Mouse (Mus musculus) heart, postnatal 0 days (tissue): ENCODE measurements around the gene Cfap299. TPM values are rescaled to one million over a fixed set of nuclear protein-coding genes. Genes with fewer than 3 reads are reported as not detected.

Experiments
- ATAC-seq: fragments of 200-750 bp; cut with Nextera tagmentation; 2 replicates; pipeline ENCODE4 v1.8.0; 2017; ENCODE audit warnings: low read depth, moderate number of reproducible peaks, moderate library complexity; ENCODE audit not compliant: insufficient read depth
- DNase-seq: peaks from one replicate; pipeline ENCODE4 v3.0.0-alpha.2; 2016; ENCODE audit warnings: low spot score
- H3K27ac ChIP-seq: fragments of 300-500 bp; sonication (generic); 2 replicates; pipeline ENCODE4 v1.5.1; 2014; ENCODE audit warnings: low read depth, mild to moderate bottlenecking
- H3K27me3 ChIP-seq: fragments of 300-500 bp; sonication (generic); 2 replicates; pipeline ENCODE4 v1.6.1; 2014; ENCODE audit warnings: low read length, mixed read lengths; ENCODE audit not compliant: control insufficient read depth, insufficient read depth
- H3K36me3 ChIP-seq: fragments of 300-500 bp; sonication (generic); replicated peaks from 2 replicates; pipeline ENCODE4 v1.6.1; 2014; ENCODE audit warnings: low read length, mixed read lengths; ENCODE audit not compliant: control insufficient read depth, insufficient read depth
- H3K4me1 ChIP-seq: fragments of 300-500 bp; sonication (generic); 2 replicates; pipeline ENCODE4 v1.6.1; 2014; ENCODE audit warnings: antibody characterized with exemption; ENCODE audit not compliant: control insufficient read depth, insufficient read depth
- H3K4me2 ChIP-seq: fragments of 300-500 bp; sonication (generic); 2 replicates; pipeline ENCODE4 v1.6.1; 2014; ENCODE audit warnings: low read depth, mild to moderate bottlenecking, low read length, moderate library complexity
- H3K4me3 ChIP-seq: fragments of 300-500 bp; sonication (generic); 2 replicates; pipeline ENCODE4 v1.5.1; 2014; ENCODE audit warnings: low read depth, low read length
- H3K9ac ChIP-seq: fragments of 300-500 bp; sonication (generic); replicated peaks from 2 replicates; pipeline ENCODE4 v1.6.1; 2014; ENCODE audit warnings: low read depth, low read length, mixed read lengths
- H3K9me3 ChIP-seq: fragments of 300-500 bp; sonication (generic); replicated peaks from 2 replicates; pipeline ENCODE4 v1.6.1; 2016; ENCODE audit warnings: low read length; ENCODE audit not compliant: control insufficient read depth
- CTCF ChIP-seq: IDR thresholded peaks from 2 replicates; pipeline ENCODE4 v1.5.1; 2016; ENCODE audit warnings: antibody characterized with exemption, control low read depth, low read depth
- EP300 ChIP-seq: IDR thresholded peaks from 2 replicates; pipeline ENCODE4 v1.6.1; 2016; ENCODE audit warnings: antibody characterized with exemption, low read depth
- WGBS: fragments of 180-500 bp; shearing (Covaris S2); extraction: QIAGEN DNeasy Blood & Tissue Kit; methylation state at CpG from one replicate; pipeline ENCODE4 v1.1.7; 2014; 5-methylcytosine and 5-hydroxymethylcytosine counted together
- polyA plus RNA-seq: library from polyadenylated mRNA; unstranded; fragments of >200 nt; fragmentation: Nextera tagmentation; extraction: Ambion mirVana; gene quantifications from 2 replicates; pipeline ENCODE4 v1.2.1, GENCODE M21; 2015
- total RNA-seq: library from RNA; depleted of rRNA; stranded (reverse); fragments of >200 nt; gene quantifications from 2 replicates; pipeline ENCODE4 v1.2.3, GENCODE M21; 2014; ENCODE audit warnings: low replicate concordance; rRNA removed

The Cfap299 gene
- total RNA-seq (0.50 TPM in 1 of 2 replicates, not detected in the other), polyA plus RNA-seq (0.20 and 0.38 TPM in 2 replicates)

DNA sequence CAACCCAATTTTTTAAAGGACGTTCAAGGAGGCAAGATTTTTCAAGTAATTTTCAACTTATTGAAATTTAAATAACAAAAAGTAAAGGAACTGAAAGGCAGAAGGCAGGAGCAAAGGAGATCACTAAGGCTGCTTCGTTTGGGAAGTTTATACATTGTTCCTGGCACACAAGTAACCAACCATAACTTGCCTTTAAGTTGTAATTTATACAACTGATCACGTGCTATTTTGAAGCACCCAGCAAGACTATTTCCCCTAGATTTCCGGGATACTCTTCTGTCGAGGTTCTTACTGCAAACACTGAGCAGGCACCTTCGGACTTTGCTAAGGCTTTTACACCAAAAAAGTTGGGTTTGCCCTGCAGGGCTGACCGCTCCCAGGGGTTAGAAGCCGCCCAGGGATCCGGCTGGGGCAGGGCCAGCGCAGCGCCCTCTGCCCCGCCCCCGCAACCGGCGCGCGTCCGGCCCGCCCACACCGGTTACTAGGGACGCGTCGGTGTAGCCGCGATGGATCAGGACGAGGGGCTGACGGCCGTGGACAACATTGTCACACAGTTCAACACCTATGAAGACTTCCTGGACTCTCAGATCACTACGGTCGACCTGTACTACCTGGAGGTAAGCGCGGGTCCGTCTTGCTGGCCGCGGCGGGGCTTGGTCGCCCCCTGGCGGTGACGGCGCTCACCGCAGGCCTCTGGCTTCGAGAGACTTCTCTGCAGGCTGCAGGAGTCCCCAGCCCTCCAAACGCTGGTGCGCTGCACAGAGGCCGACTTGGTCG lies at the start of gene Cfap299:
Gene Cfap299, plus strand, starts transcription at position 457 of the 777 bp plus-strand sequence.
- Histone ChIP-seq H3K27me3 (0 out of 2 replicates have a peak, but pooled peaks cover 11% of the 10 kb centered on the region), H3K36me3 (no peaks in the 10 kb centered on the region), H3K27ac (no peak within 1 kb of the TSS), H3K4me3 (peak within 1 kb of the TSS; percentile 56), H3K9ac (no peak within 1 kb of the TSS), H3K4me1 (no peaks in the 10 kb centered on the region), H3K4me2 (peak within 1 kb of the TSS; percentile 72), H3K9me3 (no peaks in the 10 kb centered on the region)
- WGBS = 1% methylated on average over 46 of the region's 46 CpGs
- ATAC-seq (peak; percentile 93), DNase-seq (peak; percentile 47)
- TF ChIP-seq CTCF = peak; percentile 89
- TF ChIP-seq EP300 = no peak

DNA sequence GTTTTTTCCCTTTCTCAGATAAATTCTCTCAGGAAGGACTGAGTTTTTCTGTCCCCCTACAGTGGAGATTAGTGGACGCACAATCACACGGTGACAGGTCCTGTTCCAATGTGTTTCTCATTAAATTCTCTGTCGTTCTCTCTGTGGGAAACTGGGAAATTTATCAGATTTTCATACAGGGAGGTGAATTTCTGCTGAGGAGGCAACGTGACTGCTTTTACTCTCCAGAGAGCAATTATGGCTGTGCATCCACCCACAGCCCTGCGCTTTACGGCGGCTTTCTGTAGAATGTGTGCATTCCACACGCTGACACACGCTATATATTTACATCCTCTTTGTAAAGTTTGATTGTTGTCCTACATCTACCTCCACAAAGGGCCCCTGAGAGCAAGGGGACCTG lies 47.1 kb upstream of the Cfap299 start:
- WGBS = 55% methylated on average over 9 of the region's 9 CpGs
- Histone ChIP-seq H3K9me3 (no peaks in the 10 kb centered on the region), H3K9ac (no peak overlapping the region), H3K4me2 (no peak overlapping the region), H3K4me3 (no peak overlapping the region), H3K27me3 (0 out of 2 replicates have a peak, but pooled peaks cover 3% of the 10 kb centered on the region), H3K27ac (no peak overlapping the region), H3K4me1 (no peaks in the 10 kb centered on the region), H3K36me3 (no peaks in the 10 kb centered on the region)
- no peak for ATAC-seq
- TF ChIP-seq EP300 (no peak), CTCF (no peak)
- no peak for DNase-seq

DNA sequence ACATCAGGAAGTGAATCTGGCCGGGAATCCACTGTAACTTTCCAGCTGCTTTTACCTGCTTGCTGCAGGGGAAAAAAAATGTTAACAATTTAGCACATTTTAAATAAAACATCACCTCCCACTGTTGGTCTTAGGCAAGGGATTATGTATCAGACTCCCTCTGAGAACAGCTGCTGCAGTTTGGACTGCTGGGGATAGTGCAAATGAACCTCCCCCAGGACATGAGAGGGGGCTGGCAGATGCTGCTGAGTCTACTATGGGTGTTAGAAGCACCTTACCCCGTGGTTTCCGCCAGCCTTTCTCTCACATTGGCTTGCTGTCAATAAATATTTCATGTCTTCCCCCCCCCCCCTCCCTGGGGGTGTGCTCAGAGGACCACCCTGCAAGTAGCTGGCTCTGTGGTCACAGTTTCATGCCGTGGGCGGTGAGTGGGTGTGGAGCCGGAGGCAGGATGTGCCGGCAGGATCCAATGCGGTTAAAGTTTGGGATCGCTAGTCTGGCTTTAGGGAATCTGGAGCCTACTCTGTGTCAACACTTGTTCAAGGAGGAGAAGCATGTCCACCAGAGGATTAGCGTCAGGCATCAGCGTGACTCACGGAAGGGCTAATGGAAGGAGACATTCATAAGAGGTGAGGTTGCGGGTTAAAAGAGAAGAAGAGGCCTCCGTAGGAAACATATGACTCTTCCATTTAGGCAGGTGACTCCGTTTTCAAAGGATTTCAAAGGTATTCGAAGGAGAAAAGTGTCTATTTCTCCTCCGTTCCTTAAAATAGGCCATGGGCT lies 45.2 kb upstream of the Cfap299 start:
- H3K4me2 ChIP-seq = 0 out of 2 replicates have a peak overlapping the region, but pooled peaks have one; percentile 13
- H3K27ac ChIP-seq = no peak overlapping the region
- no peak overlapping the region for H3K9ac ChIP-seq
- H3K36me3 ChIP-seq = no peaks in the 10 kb centered on the region
- no peaks in the 10 kb centered on the region for H3K4me1 ChIP-seq
- no peaks in the 10 kb centered on the region for H3K9me3 ChIP-seq
- H3K4me3 ChIP-seq = no peak overlapping the region
- TF ChIP-seq EP300 (no peak), CTCF (no peak)
- DNase-seq = no peak
- ATAC-seq = no peak
- H3K27me3 ChIP-seq = 0 out of 2 replicates have a peak, but pooled peaks cover 3% of the 10 kb centered on the region
- 20% methylated on average over 17 of the region's 17 CpGs for WGBS

DNA sequence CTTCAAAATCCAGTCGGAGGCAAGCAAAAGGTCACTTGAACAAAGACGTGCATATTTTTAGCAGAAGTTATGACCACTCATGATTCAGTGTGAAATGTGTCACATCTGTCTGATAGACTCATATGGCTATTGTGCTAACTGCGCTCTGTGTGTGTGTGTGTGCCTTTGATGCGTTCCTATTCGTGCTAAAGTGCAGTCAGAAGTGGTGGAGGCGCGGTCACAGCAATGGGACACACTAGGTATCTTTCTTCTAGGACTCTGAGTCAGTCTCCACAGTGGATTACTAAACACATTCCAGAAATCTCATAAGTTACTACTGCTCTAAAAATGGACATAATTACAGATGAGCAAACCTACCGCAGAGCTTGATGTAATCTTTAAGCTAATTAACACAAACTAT lies 38.5 kb upstream of the Cfap299 start:
- 75% methylated on average over 8 of the region's 8 CpGs for WGBS
- TF ChIP-seq CTCF (no peak), EP300 (no peak)
- H3K9me3 ChIP-seq = no peaks in the 10 kb centered on the region
- H3K27ac ChIP-seq = no peak overlapping the region
- peaks cover 26% of the 10 kb centered on the region for H3K27me3 ChIP-seq
- DNase-seq (no peak), ATAC-seq (no peak)
- H3K36me3 ChIP-seq = no peaks in the 10 kb centered on the region
- H3K4me2 ChIP-seq = no peak overlapping the region
- H3K4me1 ChIP-seq = peaks cover 8% of the 10 kb centered on the region; the same call in 1 of the 2 replicates
- H3K4me3 ChIP-seq = no peak overlapping the region
- no peak overlapping the region for H3K9ac ChIP-seq

DNA sequence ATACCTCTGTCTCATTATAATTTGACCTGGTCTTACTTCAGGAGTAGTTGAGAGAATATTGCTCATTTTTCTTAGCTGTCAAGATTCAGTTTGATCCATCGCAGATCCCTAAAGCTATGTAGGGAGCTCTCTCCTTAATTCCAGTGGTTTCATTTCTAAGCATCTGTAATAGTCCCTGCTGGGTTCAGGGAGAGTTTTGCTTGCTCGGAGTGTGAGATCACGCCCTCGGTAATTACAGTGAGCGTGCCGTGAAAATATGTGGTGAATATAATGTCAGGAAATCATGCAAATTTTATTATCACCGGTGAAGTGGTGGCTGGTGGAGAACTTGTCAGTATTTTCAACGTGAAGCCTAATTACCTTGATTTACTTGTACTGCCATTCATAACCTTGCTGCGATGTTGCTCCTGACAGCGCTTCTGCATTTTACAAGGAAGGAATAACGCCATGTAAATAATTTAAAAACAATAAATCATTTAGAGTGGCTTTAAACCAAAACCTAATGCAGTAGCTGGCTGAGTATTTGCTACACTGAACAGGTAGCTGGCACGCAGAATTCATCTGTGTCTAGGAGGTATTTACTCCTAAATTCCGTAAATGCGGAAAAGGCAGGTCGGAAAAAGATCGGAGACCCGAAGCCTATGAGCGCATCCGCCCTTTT lies 36.6 kb upstream of the Cfap299 start:
- peak overlapping the region; percentile 32 for H3K4me3 ChIP-seq
- 4% methylated on average over 19 of the region's 19 CpGs for WGBS
- no peaks in the 10 kb centered on the region for H3K36me3 ChIP-seq
- DNase-seq = no peak
- TF ChIP-seq EP300 (no peak), CTCF (no peak)
- peaks cover 26% of the 10 kb centered on the region for H3K27me3 ChIP-seq
- ATAC-seq = no peak
- H3K4me2 ChIP-seq = peak overlapping the region; percentile 51
- H3K9ac ChIP-seq = no peak overlapping the region
- peaks cover 8% of the 10 kb centered on the region; the same call in 1 of the 2 replicates for H3K4me1 ChIP-seq
- no peaks in the 10 kb centered on the region for H3K9me3 ChIP-seq
- H3K27ac ChIP-seq = no peak overlapping the region
